Mouse (Mus musculus): ENCODE data around the gene Tnni3k.

- TF ChIP-seq CTCF (IDR thresholded peaks at IDR 0.05; ENCODE audit: borderline replicate concordance, insufficient read depth, low read length) (no peak), POLR2A (IDR thresholded peaks at IDR 0.05; ENCODE audit: low read depth, low read length) (no peak)
Measured at GRCm38 (mm10) chr3:155092081-155092480, 36.9 kb upstream of the Tnni3k start.
